8 mouse cellular contexts compared by ENCODE assay signal in genomic region chr19:46135789-46136638, GRCm38 (mm10). TPM values are rescaled to one million over a fixed set of nuclear protein-coding genes. Genes with fewer than 3 reads are reported as not detected.
DNase-seq lines count a peak whose midpoint lies in the region; ATAC-seq and TF ChIP-seq lines count a peak whose summit lies in the region.
"Had no signal": no experiment of that assay in that cellular context is flagged by ENCODE, and none has a peak within 500 bp of the region (broad histone marks: within the 10 kb centered on the region; RNA-seq: fewer than 3 reads in every experiment).

No protein-coding gene starts in this region.

- peak overlapping the region; percentile 46 for H3K4me3 ChIP-seq in hindbrain, postnatal 0 days (ENCODE audit: low read length)
- peak overlapping the region; percentile 68 for H3K4me3 ChIP-seq in liver, adult 2 months (ENCODE audit: insufficient read depth, low read depth, low read length)
- peak overlapping the region; percentile 56 for H3K4me3 ChIP-seq in midbrain, postnatal 0 days (ENCODE audit: low read depth, low read length)
- H3K4me3 ChIP-seq in stomach, embryonic 15.5 days (replicated peaks), result peak overlapping the region; percentile 56

- WGBS in hindbrain, postnatal 0 days, result under 1% methylated on average over 78 of the region's 79 CpGs
- under 1% methylated on average over 77 of the region's 79 CpGs for WGBS in liver, adult 2 months
- WGBS in midbrain, postnatal 0 days, result under 1% methylated on average over 73 of the region's 79 CpGs
- whole genome bisulfite sequencing in stomach, embryonic 15.5 days, result 1% methylated on average over 79 of the region's 79 CpGs

- no peak for TF ChIP-seq POLR2A in liver, adult 2 months (IDR thresholded peaks at IDR 0.05; ENCODE audit: extremely low read depth, insufficient read depth, low read length)

- H3K9me3 ChIP-seq in hindbrain, postnatal 0 days (ENCODE audit: low read length), result no peaks in the 10 kb centered on the region
- no peaks in the 10 kb centered on the region for H3K9me3 ChIP-seq in midbrain, postnatal 0 days (ENCODE audit: low read length)
- H3K9me3 ChIP-seq in stomach, embryonic 15.5 days, result no peaks in the 10 kb centered on the region

- peak overlapping the region; percentile 49 for H3K9ac ChIP-seq in hindbrain, postnatal 0 days (replicated peaks; ENCODE audit: low read length)
- H3K9ac ChIP-seq in liver, adult 2 months (ENCODE audit: low read depth, low read length), result peak overlapping the region; percentile 71
- H3K9ac ChIP-seq in midbrain, postnatal 0 days (replicated peaks; ENCODE audit: low read length, poor library complexity, severe bottlenecking), result peak overlapping the region; percentile 55
- H3K9ac ChIP-seq in stomach, embryonic 15.5 days, result peak overlapping the region; percentile 45

- no peaks in the 10 kb centered on the region for H3K36me3 ChIP-seq in hindbrain, postnatal 0 days (ENCODE audit: insufficient read depth, low read length)
- no peaks in the 10 kb centered on the region for H3K36me3 ChIP-seq in liver, adult 2 months (ENCODE audit: control insufficient read depth, insufficient read depth, low read length)
- H3K36me3 ChIP-seq in midbrain, postnatal 0 days (ENCODE audit: insufficient read depth, low read length), result no peaks in the 10 kb centered on the region
- no peaks in the 10 kb centered on the region for H3K36me3 ChIP-seq in stomach, embryonic 15.5 days

- peaks cover 20% of the 10 kb centered on the region; the same call in 1 of the 2 replicates for H3K4me1 ChIP-seq in hindbrain, postnatal 0 days (ENCODE audit: insufficient read depth, low read length)
- peaks cover 22% of the 10 kb centered on the region for H3K4me1 ChIP-seq in liver, adult 2 months (ENCODE audit: control insufficient read depth, insufficient read depth, low read length)
- 0 out of 2 replicates have a peak, but pooled peaks cover 2% of the 10 kb centered on the region for H3K4me1 ChIP-seq in midbrain, postnatal 0 days (ENCODE audit: insufficient read depth, low read length)
- H3K4me1 ChIP-seq in stomach, embryonic 15.5 days, result peaks cover 25% of the 10 kb centered on the region

- H3K79me2 ChIP-seq in liver, adult 2 months (ENCODE audit: control insufficient read depth, insufficient read depth, low read length), result no peaks in the 10 kb centered on the region

- peak; percentile 30; the same call in 1 of the 2 replicates for ATAC-seq in hindbrain, postnatal 0 days
- ATAC-seq in midbrain, postnatal 0 days (ENCODE audit: low FRiP score), result peak; percentile 57; the same call in 1 of the 2 replicates
- peak; percentile 64; the same call in 1 of the 2 replicates for ATAC-seq in stomach, embryonic 15.5 days (ENCODE audit: insufficient read depth, low FRiP score, low read depth)

- peak; percentile 79 for DNase-seq in T-cell, adult 2 months (ENCODE audit: low spot score)
- peak; percentile 52 for DNase-seq in cerebellum, adult 9-11 months
- peak; percentile 70 for DNase-seq in gastrocnemius, postnatal 10 days
- peak; percentile 59 for DNase-seq in hindbrain, postnatal 0 days (ENCODE audit: low spot score)
- DNase-seq in liver, adult 2 months (ENCODE audit: extremely low read depth, low read depth, low spot score), result peak; percentile 74
- peak; percentile 33 for DNase-seq in midbrain, postnatal 0 days (ENCODE audit: low spot score)

- peak; percentile 59 for TF ChIP-seq CTCF in hindbrain, postnatal 0 days (IDR thresholded peaks at IDR 0.05; ENCODE audit: low read depth)
- TF ChIP-seq CTCF in liver, adult 2 months (IDR thresholded peaks at IDR 0.05; ENCODE audit: low read depth, low read length), result peak; percentile 58
- TF ChIP-seq CTCF in midbrain, postnatal 0 days (IDR thresholded peaks at IDR 0.05), result peak; percentile 65

- H3K27me3 ChIP-seq in hindbrain, postnatal 0 days (ENCODE audit: insufficient read depth, low read length), result peaks cover 47% of the 10 kb centered on the region
- no peaks in the 10 kb centered on the region for H3K27me3 ChIP-seq in liver, adult 2 months (ENCODE audit: control insufficient read depth, insufficient read depth, low read length)
- peaks cover 43% of the 10 kb centered on the region for H3K27me3 ChIP-seq in midbrain, postnatal 0 days (ENCODE audit: insufficient read depth, low read length)
- H3K27me3 ChIP-seq in stomach, embryonic 15.5 days (replicated peaks), result peaks cover 69% of the 10 kb centered on the region

- no peak overlapping the region for H3K27ac ChIP-seq in hindbrain, postnatal 0 days
- H3K27ac ChIP-seq in liver, adult 2 months (replicated peaks; ENCODE audit: insufficient read depth, low read depth, low read length), result peak overlapping the region; percentile 76
- H3K27ac ChIP-seq in midbrain, postnatal 0 days (ENCODE audit: low read depth, low read length), result no peak overlapping the region
- no peak overlapping the region for H3K27ac ChIP-seq in stomach, embryonic 15.5 days

- peak overlapping the region; percentile 97 for H3K4me2 ChIP-seq in hindbrain, postnatal 0 days (ENCODE audit: low read depth, low read length)
- H3K4me2 ChIP-seq in midbrain, postnatal 0 days (ENCODE audit: low read depth, low read length, poor library complexity, severe bottlenecking), result peak overlapping the region; percentile 100
- H3K4me2 ChIP-seq in stomach, embryonic 15.5 days, result peak overlapping the region; percentile 100

RNA-seq across cellular contexts. Expression of gene Elovl3, which starts 4.3 kb away (rescaled TPM):
- not detected for total RNA-seq in gastrocnemius, postnatal 10 days (2021)
- total RNA-seq in hindbrain, postnatal 0 days (2014; rRNA removed), result not detected in 2 replicates
- polyA plus RNA-seq in hindbrain, postnatal 0 days (2015; fragmentation: Nextera tagmentation; extraction: Ambion mirVana), result not detected in 2 replicates
- total RNA-seq in liver, adult 2 months (2014; rRNA removed), result 0.67 and 9.8 TPM in 2 replicates
- 2.6 and 3.7 TPM in 2 replicates for polyA plus RNA-seq in liver, adult 2 months (2012; rRNA removed)
- 0.05 TPM in 1 of 2 replicates, not detected in the other for total RNA-seq in midbrain, postnatal 0 days (2014; rRNA removed)
- 0.21 and 0.32 TPM in 2 replicates for polyA plus RNA-seq in midbrain, postnatal 0 days (2015; fragmentation: Nextera tagmentation; extraction: Ambion mirVana)
- not detected in 2 replicates for polyA plus RNA-seq in stomach, embryonic 15.5 days (2015; fragmentation: Nextera tagmentation; extraction: Ambion mirVana)
- total RNA-seq: layer of hippocampus, postnatal 36 days had no signal

RNA-seq across cellular contexts. Expression of gene Pitx3, which starts 12.1 kb away (rescaled TPM):
- 10 to 100 TPM; 19.0 to 21.6 TPM for total RNA-seq in gastrocnemius, postnatal 10 days (2021)
- 0.21 and 1.7 TPM in 2 replicates for total RNA-seq in hindbrain, postnatal 0 days (2014; rRNA removed)
- polyA plus RNA-seq in hindbrain, postnatal 0 days (2015; fragmentation: Nextera tagmentation; extraction: Ambion mirVana), result 0.16 TPM in 1 of 2 replicates, not detected in the other
- not detected in 2 replicates for total RNA-seq in liver, adult 2 months (2014; rRNA removed)
- not detected in 2 replicates for polyA plus RNA-seq in liver, adult 2 months (2012; rRNA removed)
- 1.9 and 3.1 TPM in 2 replicates for total RNA-seq in midbrain, postnatal 0 days (2014; rRNA removed)
- 2.5 and 2.7 TPM in 2 replicates for polyA plus RNA-seq in midbrain, postnatal 0 days (2015; fragmentation: Nextera tagmentation; extraction: Ambion mirVana)
- 0.15 TPM in 1 of 2 replicates, not detected in the other for polyA plus RNA-seq in stomach, embryonic 15.5 days (2015; fragmentation: Nextera tagmentation; extraction: Ambion mirVana)
- total RNA-seq: layer of hippocampus, postnatal 36 days had no signal

RNA-seq across cellular contexts. Expression of gene Gbf1, which starts 16.3 kb away (rescaled TPM):
- total RNA-seq in gastrocnemius, postnatal 10 days (2021), result 10 to 100 TPM; 54.9 to 62.5 TPM
- 56.4 and 63.7 TPM in 2 replicates for total RNA-seq in hindbrain, postnatal 0 days (2014; rRNA removed)
- polyA plus RNA-seq in hindbrain, postnatal 0 days (2015; fragmentation: Nextera tagmentation; extraction: Ambion mirVana), result 51.2 and 52.0 TPM in 2 replicates
- 25.0 and 25.7 TPM in 2 replicates for total RNA-seq in liver, adult 2 months (2014; rRNA removed)
- 49.3 and 58.1 TPM in 2 replicates for polyA plus RNA-seq in liver, adult 2 months (2012; rRNA removed)
- total RNA-seq in midbrain, postnatal 0 days (2014; rRNA removed), result 59.8 and 60.9 TPM in 2 replicates
- polyA plus RNA-seq in midbrain, postnatal 0 days (2015; fragmentation: Nextera tagmentation; extraction: Ambion mirVana), result 42.8 and 51.6 TPM in 2 replicates
- 59.3 and 63.1 TPM in 2 replicates for polyA plus RNA-seq in stomach, embryonic 15.5 days (2015; fragmentation: Nextera tagmentation; extraction: Ambion mirVana)
